In genomic region chr6:88723806-88724312, GRCm38 (mm10) we compare ENCODE assay signal across 7 mouse cellular contexts. TPM values are rescaled to one million over a fixed set of nuclear protein-coding genes. Genes with fewer than 3 reads are reported as not detected.
DNase-seq lines count a peak whose midpoint lies in the region; ATAC-seq and TF ChIP-seq lines count a peak whose summit lies in the region.

No protein-coding gene starts in this region.

- no peak for ATAC-seq in lung, embryonic 15.5 days (ENCODE audit: borderline replicate concordance, extremely low read depth, low FRiP score, low TSS enrichment)
- ATAC-seq in erythroblast, adult 5-6 weeks (replicated peaks; ENCODE audit: low FRiP score, poor library complexity, severe bottlenecking): peak; percentile 15; the same call in 1 of the 2 replicates
- no peak for ATAC-seq in CD4-positive, CD25-positive, alpha-beta regulatory T cell, adult 4 months

- no peak for TF ChIP-seq CTCF in small intestine, adult 2 months (IDR thresholded peaks at IDR 0.05; ENCODE audit: extremely low read depth, insufficient read length, insufficient replicate concordance, low read depth, low read length)

- peaks cover 38% of the 10 kb centered on the region for H3K4me1 ChIP-seq in lung, embryonic 15.5 days
- H3K4me1 ChIP-seq in limb, embryonic 10.5 days: peaks cover 18% of the 10 kb centered on the region
- H3K4me1 ChIP-seq in small intestine, adult 2 months (ENCODE audit: control insufficient read depth, insufficient read depth, insufficient read length, low read length): peaks cover 13% of the 10 kb centered on the region; the same call in 1 of the 2 replicates

- WGBS in lung, embryonic 15.5 days: 28% methylated on average over 14 of the region's 14 CpGs
- WGBS in limb, embryonic 10.5 days: 42% methylated on average over 14 of the region's 14 CpGs
- 33% methylated on average over 14 of the region's 14 CpGs for WGBS in small intestine, adult 2 months

- peak overlapping the region; percentile 67 for H3K9ac ChIP-seq in lung, embryonic 15.5 days

- DNase-seq in lung, adult 18-20 months: no peak
- peak; percentile 44 for DNase-seq in limb, embryonic 10.5 days (ENCODE audit: low spot score)
- no peak for DNase-seq in adrenal gland, postnatal 36 days

- H3K4me3 ChIP-seq in lung, embryonic 15.5 days: peak overlapping the region; percentile 79
- peak overlapping the region; percentile 73 for H3K4me3 ChIP-seq in limb, embryonic 10.5 days
- H3K4me3 ChIP-seq in small intestine, adult 2 months (ENCODE audit: low read depth, low read length): peak overlapping the region; percentile 86

- H3K9me3 ChIP-seq in lung, embryonic 15.5 days: no peaks in the 10 kb centered on the region
- no peaks in the 10 kb centered on the region for H3K9me3 ChIP-seq in limb, embryonic 10.5 days (replicated peaks)

- TF ChIP-seq POLR2A in small intestine, adult 2 months (IDR thresholded peaks at IDR 0.05; ENCODE audit: low read depth, low read length): no peak

- H3K27me3 ChIP-seq in lung, embryonic 15.5 days: 0 out of 2 replicates have a peak, but pooled peaks cover 3% of the 10 kb centered on the region
- H3K27me3 ChIP-seq in limb, embryonic 10.5 days (ENCODE audit: low read depth, poor library complexity, severe bottlenecking): peaks cover 62% of the 10 kb centered on the region
- peaks cover 4% of the 10 kb centered on the region; the same call in 1 of the 2 replicates for H3K27me3 ChIP-seq in small intestine, adult 2 months (ENCODE audit: control insufficient read depth, insufficient read depth, low read length)

- H3K27ac ChIP-seq in lung, embryonic 15.5 days: no peak overlapping the region; the same call in 1 of the 2 replicates
- H3K27ac ChIP-seq in limb, embryonic 10.5 days: peak overlapping the region; percentile 79
- H3K27ac ChIP-seq in small intestine, adult 2 months (ENCODE audit: insufficient read depth, low read depth, low read length): no peak overlapping the region

- no peaks in the 10 kb centered on the region; the same call in 1 of the 2 replicates for H3K36me3 ChIP-seq in lung, embryonic 15.5 days
- no peaks in the 10 kb centered on the region for H3K36me3 ChIP-seq in limb, embryonic 10.5 days
- H3K36me3 ChIP-seq in small intestine, adult 2 months (ENCODE audit: control insufficient read depth, insufficient read depth, low read length): no peaks in the 10 kb centered on the region

- peak overlapping the region; percentile 83 for H3K4me2 ChIP-seq in lung, embryonic 15.5 days

RNA-seq across cellular contexts. Expression of gene Mgll, which starts 0.4 kb away (rescaled TPM):
- polyA plus RNA-seq in lung, embryonic 15.5 days (2015; fragmentation: Nextera tagmentation; extraction: Ambion mirVana): 75.8 and 76.7 TPM in 2 replicates
- 29.8 and 41.2 TPM in 2 replicates for total RNA-seq in erythroblast, adult 5-6 weeks (2015; ENCODE audit: low replicate concordance)
- total RNA-seq in erythroblast, adult 5-6 weeks (2017; ENCODE audit: low replicate concordance): 44.1 and 78.5 TPM in 2 replicates
- 1.6 and 3.3 TPM in 2 replicates for polyA plus RNA-seq in limb, embryonic 10.5 days (2016; fragmentation: Nextera tagmentation; extraction: Ambion mirVana)
- polyA plus RNA-seq in small intestine, adult 2 months (2012; rRNA removed): 25.4 and 29.5 TPM in 2 replicates
- total RNA-seq in adrenal gland, postnatal 36 days (2021): 100 to 1,000 TPM; 160 to 194 TPM
- under 1 TPM in 1 of 2 experiments, not detected in 1; 0.27 TPM for polyA plus RNA-seq in CD4-positive, CD25-positive, alpha-beta regulatory T cell, adult 4 months (2017; shearing (Covaris generic))
